Mouse (Mus musculus): ENCODE data around the gene Fam71f1. TPM values are rescaled to one million over a fixed set of nuclear protein-coding genes. Genes with fewer than 3 reads are reported as not detected.

Fam71f1 gene
- polyA plus RNA-seq (2021; fragmentation: Nextera tagmentation): not detected in 2 replicates
- long read RNA-seq, experiment 1: 0 reads
- long read RNA-seq, experiment 2: 0 reads

GRCm38 (mm10) chr6:29318879-29319278, at the start of gene Fam71f1:
Fam71f1 (plus strand) TSS chr6:29319140.

GRCm38 (mm10) chr6:29272312-29273072, 46.4 kb upstream of the Fam71f1 start, which contains the start of gene Hilpda:
Hilpda (plus strand) TSS chr6:29272488.

GRCm38 (mm10) chr6:29279293-29279692, 39.6 kb upstream of the Fam71f1 start, which contains the start of gene Fam71f2:
Fam71f2 (plus strand) TSS chr6:29279593.

GRCm38 (mm10) chr6:29347665-29348370, 28.9 kb downstream of the Fam71f1 start, which contains the start of gene Calu:
Calu (plus strand) TSS chr6:29348069.

Other genes starting within 250 kb of the Fam71f1 start
- 7.3 and 9.8 TPM in 2 replicates for gene Rbm28, start 154.1 kb upstream of the Fam71f1 start, polyA plus RNA-seq (2021; fragmentation: Nextera tagmentation)
- gene Prrt4, start 139.6 kb upstream of the Fam71f1 start, polyA plus RNA-seq (2021; fragmentation: Nextera tagmentation): 0.74 and 1.3 TPM in 2 replicates
- gene Impdh1, start 102.8 kb upstream of the Fam71f1 start, polyA plus RNA-seq (2021; fragmentation: Nextera tagmentation): 9.8 and 10.5 TPM in 2 replicates
- gene Hilpda, start 46.7 kb upstream of the Fam71f1 start, polyA plus RNA-seq (2021; fragmentation: Nextera tagmentation): 16.1 and 17.6 TPM in 2 replicates
- gene Fam71f2, start 39.5 kb upstream of the Fam71f1 start, polyA plus RNA-seq (2021; fragmentation: Nextera tagmentation): 0.33 TPM in 1 of 2 replicates, not detected in the other
- 26.1 and 30.7 TPM in 2 replicates for gene Calu, start 28.9 kb downstream of the Fam71f1 start, polyA plus RNA-seq (2021; fragmentation: Nextera tagmentation)
- gene Opn1sw, start 69.3 kb downstream of the Fam71f1 start, polyA plus RNA-seq (2021; fragmentation: Nextera tagmentation): 0.10 TPM in 1 of 2 replicates, not detected in the other
- gene Ccdc136, start 77.2 kb downstream of the Fam71f1 start, polyA plus RNA-seq (2021; fragmentation: Nextera tagmentation): 17.3 and 20.4 TPM in 2 replicates
- gene Flnc, start 114.1 kb downstream of the Fam71f1 start, polyA plus RNA-seq (2021; fragmentation: Nextera tagmentation): 0.15 and 0.38 TPM in 2 replicates
- 819 and 842 TPM in 2 replicates for gene Atp6v1f, start 148.6 kb downstream of the Fam71f1 start, polyA plus RNA-seq (2021; fragmentation: Nextera tagmentation)
- gene Atp6v1fnb, start 152.3 kb downstream of the Fam71f1 start, polyA plus RNA-seq (2021; fragmentation: Nextera tagmentation): not detected in 2 replicates
- 0.40 and 0.84 TPM in 2 replicates for gene Kcp, start 188.8 kb downstream of the Fam71f1 start, polyA plus RNA-seq (2021; fragmentation: Nextera tagmentation)
- gene Irf5, start 207.5 kb downstream of the Fam71f1 start, polyA plus RNA-seq (2021; fragmentation: Nextera tagmentation): 2.7 TPM in 2 replicates